Mouse (Mus musculus) ES-E14 (cell line): Measurements from ENCODE around the gene Cnot10.

ENCODE experiments used
- CHD2 ChIP-seq: IDR thresholded peaks from 2 replicates; pipeline ENCODE4 v1.6.1; 2014; ENCODE audit warnings: mild to moderate bottlenecking, low read depth, low read length, inconsistent platforms
- HCFC1 ChIP-seq: IDR thresholded peaks from 2 replicates; pipeline ENCODE4 v1.6.1; 2012; ENCODE audit warnings: low read length, inconsistent platforms, borderline replicate concordance; ENCODE audit not compliant: insufficient read depth
- MAFK ChIP-seq: IDR thresholded peaks from 2 replicates; pipeline ENCODE4 v1.6.1; 2014; ENCODE audit warnings: mild to moderate bottlenecking, low read depth, low read length, inconsistent platforms; ENCODE audit not compliant: insufficient read depth
- ZC3H11A ChIP-seq: IDR thresholded peaks from 2 replicates; pipeline ENCODE4 v1.6.1; 2012; ENCODE audit warnings: low read depth, mild to moderate bottlenecking, inconsistent platforms, low read length, borderline replicate concordance
- ZNF384 ChIP-seq: IDR thresholded peaks from 2 replicates; pipeline ENCODE4 v1.6.1; 2012; ENCODE audit warnings: low read depth, low read length, inconsistent platforms

DNA sequence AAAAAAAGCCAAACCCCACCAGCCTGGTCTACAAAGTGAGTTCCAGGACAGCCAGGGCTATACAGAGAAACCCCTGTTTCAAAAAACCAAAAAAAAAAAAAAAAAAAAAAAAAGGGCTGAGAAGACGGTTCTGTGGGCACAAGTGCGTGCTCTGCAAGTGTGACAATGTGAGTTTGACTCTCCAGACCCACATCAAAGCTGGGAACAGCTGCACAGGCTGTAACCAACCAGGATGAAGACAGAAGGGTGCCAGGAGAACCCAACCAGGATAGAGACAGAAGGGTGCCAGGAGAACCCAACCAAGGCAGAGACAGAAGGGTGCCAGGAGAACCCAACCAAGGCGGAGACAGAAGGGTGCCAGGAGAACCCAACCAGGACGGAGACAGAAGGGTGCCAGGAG, 3.8 kb downstream of the Cnot10 start:
- TF ChIP-seq MAFK (no peak), ZNF384 (no peak), ZC3H11A (no peak), CHD2 (no peak), HCFC1 (no peak)
